Mouse (Mus musculus): ENCODE data around the gene Casp2. TPM values are rescaled to one million over a fixed set of nuclear protein-coding genes. Genes with fewer than 3 reads are reported as not detected.

Gene Casp2
- total RNA-seq, 2 experiments from 2014 or later: 60.7 to 108 TPM

GRCm38 (mm10) chr6:42330946-42331345, 66.2 kb downstream of the Casp2 start:
- no peak for ATAC-seq (replicated peaks; ENCODE audit: low FRiP score, poor library complexity, severe bottlenecking)

Other genes starting within 250 kb of the Casp2 start
- not detected in 2 replicates for gene Sva, start 226.6 kb upstream of the Casp2 start, total RNA-seq (2015; ENCODE audit: low replicate concordance)
- not detected in 2 replicates for gene Sva, start 226.6 kb upstream of the Casp2 start, total RNA-seq (2017; ENCODE audit: low replicate concordance)
- not detected in 2 replicates for gene Tas2r139, start 124.0 kb upstream of the Casp2 start, total RNA-seq (2015; ENCODE audit: low replicate concordance)
- not detected in 2 replicates for gene Tas2r139, start 124.0 kb upstream of the Casp2 start, total RNA-seq (2017; ENCODE audit: low replicate concordance)
- not detected in 2 replicates for gene Tas2r144, start 49.7 kb upstream of the Casp2 start, total RNA-seq (2015; ENCODE audit: low replicate concordance)
- not detected in 2 replicates for gene Tas2r144, start 49.7 kb upstream of the Casp2 start, total RNA-seq (2017; ENCODE audit: low replicate concordance)
- gene Gstk1, start 19.1 kb upstream of the Casp2 start, total RNA-seq (2015; ENCODE audit: low replicate concordance): 5.4 and 20.1 TPM in 2 replicates
- 2.1 and 3.8 TPM in 2 replicates for gene Gstk1, start 19.1 kb upstream of the Casp2 start, total RNA-seq (2017; ENCODE audit: low replicate concordance)
- not detected in 2 replicates for gene Tmem139, start 3.0 kb upstream of the Casp2 start, total RNA-seq (2015; ENCODE audit: low replicate concordance)
- not detected in 2 replicates for gene Tmem139, start 3.0 kb upstream of the Casp2 start, total RNA-seq (2017; ENCODE audit: low replicate concordance)
- 1.3 TPM in 1 of 2 replicates, not detected in the other for gene Clcn1, start 21.7 kb downstream of the Casp2 start, total RNA-seq (2015; ENCODE audit: low replicate concordance)
- 0.38 TPM in 1 of 2 replicates, not detected in the other for gene Clcn1, start 21.7 kb downstream of the Casp2 start, total RNA-seq (2017; ENCODE audit: low replicate concordance)
- gene Fam131b, start 59.7 kb downstream of the Casp2 start, total RNA-seq (2015; ENCODE audit: low replicate concordance): not detected in 2 replicates
- gene Fam131b, start 59.7 kb downstream of the Casp2 start, total RNA-seq (2017; ENCODE audit: low replicate concordance): not detected in 2 replicates
- gene Zyx, start 84.6 kb downstream of the Casp2 start, total RNA-seq (2015; ENCODE audit: low replicate concordance): 37.3 and 45.0 TPM in 2 replicates
- gene Zyx, start 84.6 kb downstream of the Casp2 start, total RNA-seq (2017; ENCODE audit: low replicate concordance): 5.9 and 12.8 TPM in 2 replicates
- gene Epha1, start 108.3 kb downstream of the Casp2 start, total RNA-seq (2015; ENCODE audit: low replicate concordance): not detected in 2 replicates
- gene Epha1, start 108.3 kb downstream of the Casp2 start, total RNA-seq (2017; ENCODE audit: low replicate concordance): not detected in 2 replicates
- gene Tas2r143, start 135.3 kb downstream of the Casp2 start, total RNA-seq (2015; ENCODE audit: low replicate concordance): not detected in 2 replicates
- gene Tas2r143, start 135.3 kb downstream of the Casp2 start, total RNA-seq (2017; ENCODE audit: low replicate concordance): not detected in 2 replicates
- not detected in 2 replicates for gene Tas2r135, start 140.4 kb downstream of the Casp2 start, total RNA-seq (2015; ENCODE audit: low replicate concordance)
- not detected in 2 replicates for gene Tas2r135, start 140.4 kb downstream of the Casp2 start, total RNA-seq (2017; ENCODE audit: low replicate concordance)
- not detected in 2 replicates for gene Tas2r126, start 169.6 kb downstream of the Casp2 start, total RNA-seq (2015; ENCODE audit: low replicate concordance)
- gene Tas2r126, start 169.6 kb downstream of the Casp2 start, total RNA-seq (2017; ENCODE audit: low replicate concordance): not detected in 2 replicates
- gene Olfr458, start 200.2 kb downstream of the Casp2 start, total RNA-seq (2015; ENCODE audit: low replicate concordance): not detected in 2 replicates
- gene Olfr458, start 200.2 kb downstream of the Casp2 start, total RNA-seq (2017; ENCODE audit: low replicate concordance): not detected in 2 replicates
- gene Olfr457, start 211.3 kb downstream of the Casp2 start, total RNA-seq (2015; ENCODE audit: low replicate concordance): not detected in 2 replicates
- not detected in 2 replicates for gene Olfr457, start 211.3 kb downstream of the Casp2 start, total RNA-seq (2017; ENCODE audit: low replicate concordance)
- not detected in 2 replicates for gene Olfr456, start 222.2 kb downstream of the Casp2 start, total RNA-seq (2015; ENCODE audit: low replicate concordance)
- gene Olfr456, start 222.2 kb downstream of the Casp2 start, total RNA-seq (2017; ENCODE audit: low replicate concordance): not detected in 2 replicates

Data from erythroid progenitor cell, adult 5-6 weeks (primary cell).